Mouse (Mus musculus) embryo, embryonic 11.5 days (tissue): ENCODE measurements around the gene Polh.

Experiments
- DNase-seq: peaks from one replicate; pipeline ENCODE4 v3.0.0-alpha.2; 2012; ENCODE audit warnings: low read depth, low spot score

Gene Polh

GRCm38 (mm10) chr17:46132058-46132718 lies 70.3 kb downstream of the Polh start:
- DNase-seq: peak; percentile 63

GRCm38 (mm10) chr17:46129741-46130498 lies 72.5 kb downstream of the Polh start:
- no peak for DNase-seq

DNA sequence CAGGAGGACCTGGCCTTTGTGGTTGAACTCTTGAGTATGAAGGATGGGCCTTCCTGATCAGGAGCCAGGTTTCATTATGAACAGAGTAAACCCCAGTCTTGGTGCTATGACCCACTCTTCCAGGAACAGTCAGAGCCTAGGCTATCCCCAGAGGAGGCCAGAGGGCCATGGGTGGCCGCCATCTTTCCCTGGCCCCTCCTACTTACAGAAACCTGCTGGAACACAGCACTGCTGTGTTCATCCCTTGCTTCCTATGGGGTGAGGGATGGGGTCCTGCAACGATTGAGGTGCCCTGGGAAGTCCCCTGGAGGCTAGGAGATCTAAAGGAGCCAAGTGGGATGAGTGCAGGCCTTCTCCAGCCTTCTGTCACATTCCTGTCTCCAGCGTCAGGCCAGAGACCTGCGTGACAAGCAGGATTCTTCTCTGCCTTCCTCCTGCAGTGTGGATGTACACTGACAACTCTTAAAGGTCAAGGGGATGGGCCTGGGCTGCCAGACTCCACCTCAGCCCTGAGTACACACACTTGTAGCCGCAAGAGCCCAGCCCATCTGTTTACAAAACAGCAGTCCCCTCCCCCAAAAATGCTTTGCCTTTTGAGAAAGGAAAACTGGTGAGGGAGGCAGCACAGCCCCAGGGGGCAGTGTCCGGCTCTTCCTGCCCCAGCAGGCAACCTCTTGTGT lies 74.5 kb downstream of the Polh start:
- DNase-seq: no peak

DNA sequence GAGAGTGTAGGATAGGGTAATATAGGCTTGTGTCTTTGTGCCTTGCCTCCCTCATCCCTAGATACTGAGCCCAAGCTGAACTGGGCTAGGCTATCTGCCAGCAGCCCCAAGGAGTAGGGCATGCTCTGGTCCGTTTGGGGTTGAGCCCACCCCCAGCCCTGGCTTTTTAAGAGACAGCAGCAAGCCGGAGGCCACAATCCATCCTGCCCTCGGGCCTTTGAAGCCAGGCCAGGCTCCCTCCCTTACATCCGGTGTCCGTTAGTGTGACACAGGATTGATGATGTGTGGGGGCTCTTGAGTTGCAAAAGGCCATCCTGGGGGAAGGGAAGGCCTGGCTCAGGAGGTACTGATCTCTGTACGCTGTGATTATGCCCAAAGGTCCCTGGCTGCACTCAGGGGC lies 75.8 kb downstream of the Polh start:
- DNase-seq: no peak

GRCm38 (mm10) chr17:46123953-46124700 lies 78.3 kb downstream of the Polh start:
- no peak for DNase-seq

- DNase-seq: no peak
Observed at GRCm38 (mm10) chr17:46123285-46123684, 79.2 kb downstream of the Polh start.

DNA sequence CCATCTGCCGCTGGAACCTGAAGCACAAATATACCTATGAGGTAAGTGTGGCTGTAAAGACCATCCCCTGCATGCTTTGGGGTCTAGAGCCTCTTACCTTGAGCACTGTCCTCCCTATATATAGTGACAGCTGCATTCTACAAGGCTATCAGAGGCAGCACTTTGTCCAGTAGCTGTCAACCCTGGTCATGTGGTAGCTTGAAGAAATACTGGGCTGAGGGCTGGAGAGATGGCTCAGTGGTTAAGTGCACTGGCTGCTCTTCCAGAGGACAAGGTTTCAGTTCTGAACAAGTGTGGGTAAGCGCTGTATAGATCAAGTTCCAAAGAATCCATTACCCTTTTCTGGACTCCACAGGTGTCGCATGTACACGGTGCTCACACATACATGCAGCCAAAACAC lies 79.7 kb downstream of the Polh start:
- DNase-seq: no peak
